Mouse (Mus musculus) 3T3-L1 (cell line): ENCODE measurements around the gene Id1.
A peak's percentile ranks its signal among the peaks of the same experiment; 100 is the strongest.

Experiments
- DNase-seq: peaks from one replicate; pipeline ENCODE4 v3.0.0-alpha.2; 2015; ENCODE audit warnings: low read depth, low spot score

Id1 gene

GRCm38 (mm10) chr2:152723651-152724331 lies 12.3 kb upstream of the Id1 start:
- DNase-seq: no peak

GRCm38 (mm10) chr2:152724332-152724723 lies 11.7 kb upstream of the Id1 start:
- DNase-seq: no peak

GRCm38 (mm10) chr2:152725178-152725750 lies 10.8 kb upstream of the Id1 start:
- DNase-seq: no peak

GRCm38 (mm10) chr2:152726213-152726612 lies 9.8 kb upstream of the Id1 start:
- DNase-seq: no peak

DNA sequence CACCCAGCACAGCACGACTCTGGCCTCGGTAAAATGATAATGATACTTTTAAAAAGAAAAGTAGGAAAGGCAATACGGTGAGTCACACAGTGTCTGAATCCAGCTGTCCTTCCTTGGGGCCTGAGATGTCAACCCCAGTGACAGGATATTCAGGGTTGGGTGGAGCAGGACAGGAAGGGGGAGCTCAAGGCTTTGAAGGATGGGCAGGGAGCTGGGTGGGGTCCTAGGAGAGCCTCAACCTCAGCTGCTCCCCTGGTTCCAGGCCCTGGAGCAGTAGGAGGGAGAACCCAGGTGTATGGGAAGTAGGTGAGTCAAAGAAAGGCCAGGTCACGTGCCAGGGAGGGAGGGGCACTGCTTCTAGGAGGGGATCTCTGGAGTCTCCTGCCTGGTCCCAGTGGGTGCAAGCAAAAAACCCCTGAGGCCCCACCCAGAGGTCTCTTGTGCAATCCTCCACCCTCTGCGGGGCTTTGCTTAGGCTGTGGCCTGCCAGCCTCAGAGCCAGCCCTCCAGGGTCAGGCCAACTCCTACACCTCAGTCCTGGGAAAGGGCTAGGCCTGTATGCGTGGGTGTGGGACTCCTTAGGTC lies 9.2 kb upstream of the Id1 start:
- peak; percentile 75 for DNase-seq

DNA sequence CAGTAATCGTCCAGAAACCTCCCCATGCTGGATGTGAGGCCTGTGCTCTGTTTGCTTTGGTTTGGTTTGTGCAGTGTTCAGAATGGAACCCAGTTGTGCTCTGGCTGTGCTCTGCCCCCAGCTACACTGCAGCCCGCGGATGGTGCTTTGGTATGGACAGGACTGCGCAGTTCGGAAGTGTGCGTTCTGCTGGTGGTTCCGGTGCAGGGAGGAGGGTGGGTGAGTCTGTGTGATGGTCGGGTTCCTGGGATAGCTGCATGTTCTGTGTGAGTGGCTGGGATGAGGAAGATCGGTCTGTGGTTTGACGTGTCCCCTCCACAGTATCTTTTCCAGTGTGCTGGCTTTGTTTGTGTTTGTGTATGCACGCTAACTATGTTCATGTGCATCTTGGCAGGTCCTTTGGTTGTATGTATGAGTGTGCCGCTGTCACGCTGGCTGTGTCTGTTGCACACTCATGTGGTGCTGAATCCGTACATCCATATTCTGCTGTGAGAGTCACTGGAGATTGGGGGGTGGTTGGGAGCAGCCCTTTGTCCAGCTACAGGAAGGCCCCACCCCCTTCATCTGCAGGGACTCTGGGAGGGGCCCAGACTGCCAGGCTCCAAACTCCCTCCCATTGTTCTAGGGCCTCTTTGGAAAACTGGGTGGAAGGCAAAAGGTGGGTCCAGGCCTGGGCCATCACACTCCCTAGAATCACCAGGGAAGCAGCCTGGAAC lies 8.1 kb upstream of the Id1 start:
- peak; percentile 52 for DNase-seq

DNA sequence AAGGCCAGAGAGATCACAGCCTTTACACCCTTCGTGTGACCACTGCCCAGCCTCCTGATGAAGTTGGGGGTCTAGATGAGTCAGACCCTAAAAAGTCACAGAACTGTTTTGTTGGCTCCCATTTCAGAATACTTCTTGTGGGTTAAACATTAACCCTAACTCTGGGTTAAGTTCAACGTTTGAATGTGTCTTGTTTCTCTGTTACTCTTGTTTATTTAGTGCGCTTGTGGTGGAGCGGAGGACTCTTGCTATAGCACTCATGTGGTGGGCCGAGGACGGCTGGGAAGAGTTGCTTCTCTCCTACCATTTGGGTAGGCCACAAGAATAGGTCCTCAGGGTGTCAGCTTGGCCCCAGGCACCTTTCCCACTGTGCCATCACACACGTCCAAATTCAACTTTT lies 7.5 kb upstream of the Id1 start:
- DNase-seq: peak; percentile 24

GRCm38 (mm10) chr2:152729013-152729635 lies 6.9 kb upstream of the Id1 start:
- no peak for DNase-seq

GRCm38 (mm10) chr2:152729636-152730020 lies 6.4 kb upstream of the Id1 start:
- peak; percentile 96 for DNase-seq

DNA sequence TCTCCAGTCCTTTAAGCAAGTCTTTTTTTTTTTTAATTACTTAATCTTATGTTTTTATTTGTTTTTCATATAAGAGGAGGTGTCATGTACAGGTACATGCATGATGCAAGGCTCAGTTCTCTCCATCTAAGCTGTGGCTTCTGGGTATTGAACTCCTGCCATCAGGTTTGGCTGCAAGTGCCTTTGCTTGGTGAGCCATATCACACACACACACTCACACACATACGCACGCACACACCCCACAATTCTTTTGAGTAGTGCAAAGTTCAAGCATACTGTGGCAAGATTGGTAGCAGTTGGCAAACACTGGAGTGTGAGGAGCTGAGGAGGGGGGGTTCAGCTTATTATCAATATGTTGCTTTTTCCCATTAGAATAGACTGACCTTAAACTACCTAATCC lies 2.9 kb upstream of the Id1 start:
- no peak for DNase-seq

DNA sequence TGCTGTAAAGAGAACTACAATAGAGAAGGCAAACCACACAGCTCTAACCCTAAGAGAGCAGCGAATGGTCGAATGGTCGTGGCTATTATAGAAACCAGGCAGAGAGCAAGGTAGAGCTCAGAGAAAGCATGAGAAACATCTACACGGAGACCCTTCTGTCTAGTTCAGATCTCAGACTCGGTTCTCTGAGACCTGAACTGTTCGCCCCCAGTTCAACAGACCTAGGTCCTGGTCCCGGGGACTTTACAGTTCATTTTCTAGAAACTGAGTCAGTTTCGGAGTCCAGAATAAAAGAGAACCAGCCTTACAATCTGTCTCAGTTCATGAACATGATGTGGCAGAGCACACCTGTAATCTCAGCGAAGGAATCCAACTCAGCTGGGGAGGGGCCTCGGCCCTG lies 1.6 kb upstream of the Id1 start:
- DNase-seq: no peak

GRCm38 (mm10) chr2:152734984-152735383 lies 1.1 kb upstream of the Id1 start:
- peak; percentile 98 for DNase-seq

GRCm38 (mm10) chr2:152736748-152737147 lies 697 bp downstream of the Id1 start:
- DNase-seq: peak; percentile 58

GRCm38 (mm10) chr2:152737306-152738221 lies 1.5 kb downstream of the Id1 start:
- DNase-seq: peak; percentile 62

DNA sequence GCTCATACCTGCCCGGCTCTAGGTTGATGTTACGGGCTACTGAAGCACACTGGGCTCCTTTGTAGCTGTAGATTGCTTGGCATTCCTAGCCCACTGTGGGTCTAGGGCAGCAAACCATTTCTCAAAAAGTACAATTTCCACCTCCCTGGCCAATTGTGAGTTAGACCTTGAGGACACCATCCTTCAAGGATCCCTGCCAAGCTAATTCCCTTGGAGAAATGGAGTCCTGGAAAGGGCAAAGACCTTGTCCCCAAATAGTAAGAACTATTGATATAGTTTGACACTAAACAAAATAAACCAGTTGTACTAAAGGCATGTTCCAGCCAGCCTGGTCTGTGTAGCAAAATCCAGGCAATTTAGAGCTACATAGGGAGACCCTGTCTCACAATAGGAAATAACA lies 2.3 kb downstream of the Id1 start:
- peak; percentile 68 for DNase-seq

DNA sequence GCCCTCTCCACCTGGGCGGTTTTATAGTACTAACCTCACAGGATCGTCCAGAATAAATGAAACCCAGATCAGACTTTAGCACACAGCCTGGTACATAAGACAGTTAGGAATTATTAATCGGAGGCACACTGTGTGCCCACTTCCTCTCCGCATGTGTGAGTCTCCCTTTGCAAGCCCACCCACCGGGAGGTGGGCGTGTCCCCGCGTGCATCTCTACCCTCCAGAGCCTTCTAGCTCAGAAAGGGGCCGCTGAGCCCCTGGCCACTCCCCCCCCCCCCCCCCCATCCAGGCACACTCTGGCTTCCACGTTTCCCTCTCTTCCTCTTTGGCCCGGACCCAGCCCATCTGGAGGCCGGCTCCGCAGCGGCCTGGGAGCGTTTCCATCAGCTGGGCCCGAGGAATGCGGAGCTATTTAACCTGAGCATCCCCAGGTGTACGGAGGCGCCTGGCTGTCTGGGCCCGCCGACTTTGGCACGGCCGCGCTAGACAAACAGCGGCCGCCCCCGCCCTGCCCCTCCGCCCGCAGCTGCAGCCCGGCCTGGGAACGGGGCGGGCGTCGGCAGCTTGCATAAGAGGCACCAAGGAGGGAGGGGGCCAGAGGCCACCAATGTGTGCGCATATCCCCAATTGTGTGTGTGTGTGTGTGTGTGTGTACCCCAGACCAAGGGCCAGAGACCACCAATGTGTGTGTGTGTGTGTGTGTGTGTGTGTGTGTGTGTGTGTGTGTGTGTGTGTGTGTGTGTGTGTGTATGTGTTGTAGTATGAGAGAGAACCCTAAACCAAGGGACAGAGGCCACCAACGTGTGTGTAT lies 3.2 kb downstream of the Id1 start:
- peak; percentile 89 for DNase-seq

- peak; percentile 86 for DNase-seq
Measured at GRCm38 (mm10) chr2:152739842-152740260, 3.8 kb downstream of the Id1 start.

DNA sequence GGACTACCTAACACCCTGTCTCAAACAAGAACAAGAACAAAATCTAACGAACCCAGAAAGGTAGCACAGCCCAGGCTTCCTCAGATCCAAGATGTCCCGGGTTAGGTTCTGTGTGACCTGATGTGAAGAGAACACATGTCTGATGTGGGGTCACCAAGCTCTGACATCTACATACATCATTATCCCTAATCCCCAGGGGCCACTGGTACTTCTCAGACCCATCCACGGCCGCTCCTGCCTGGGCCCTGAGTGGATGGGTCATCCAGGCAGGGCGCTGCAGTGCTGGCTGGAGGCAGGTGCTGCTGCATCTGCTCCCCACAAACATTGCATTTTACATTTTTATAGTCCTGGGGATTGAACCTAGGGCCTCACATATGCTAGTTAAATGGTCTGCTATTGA lies 4.4 kb downstream of the Id1 start:
- peak; percentile 36 for DNase-seq

GRCm38 (mm10) chr2:152741153-152742041 lies 5.3 kb downstream of the Id1 start:
- peak; percentile 99 for DNase-seq
